Mouse (Mus musculus): Measurements from ENCODE around the gene Slc41a1. TPM values are rescaled to one million over a fixed set of nuclear protein-coding genes. Genes with fewer than 3 reads are reported as not detected.
A peak's percentile ranks its signal among the peaks of the same experiment; 100 is the strongest.

Gene Slc41a1
- total and polyA plus RNA-seq, 3 experiments, result 43.4 to 69.5 (median 65.9) TPM

DNA sequence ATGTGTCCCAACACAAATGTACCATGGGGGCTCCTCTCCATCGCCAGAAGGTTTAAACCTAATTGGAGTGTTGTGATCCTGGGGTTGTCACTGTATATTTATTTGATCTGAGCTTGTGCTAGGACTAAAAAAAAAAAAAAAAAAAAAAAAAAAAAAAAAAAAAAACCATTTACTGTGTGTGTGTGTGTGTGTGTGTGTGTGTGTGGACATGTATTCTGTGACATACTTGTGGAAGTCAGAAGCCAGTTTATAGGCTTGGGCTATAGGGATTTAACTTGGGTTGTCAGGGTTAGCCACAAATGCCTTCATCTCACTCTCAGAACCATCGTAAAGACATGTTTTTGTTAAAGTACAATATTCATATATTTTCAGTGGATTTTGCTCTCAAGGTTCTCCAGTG, 42.3 kb downstream of the Slc41a1 start:
- Histone ChIP-seq H3K27ac (no peak overlapping the region), H3K79me2 (replicated peaks; ENCODE audit: control insufficient read depth, insufficient read depth, low read length) (no peaks in the 10 kb centered on the region), H3K4me1 (ENCODE audit: control insufficient read depth, insufficient read depth, low read length) (no peaks in the 10 kb centered on the region; the same call in 1 of the 2 replicates), H3K4me3 (no peak overlapping the region), H3K27me3 (ENCODE audit: control insufficient read depth, insufficient read depth, low read length) (no peaks in the 10 kb centered on the region), H3K9ac (ENCODE audit: low read depth, low read length) (no peak overlapping the region), H3K36me3 (ENCODE audit: control insufficient read depth, insufficient read depth, low read length) (no peaks in the 10 kb centered on the region)
- intact Hi-C loops (cut with DNase I), result loop anchor here (5.0 kb wide), 1 partner anchor 42 kb away; the partner anchor contains the start of gene Slc41a1
- DNase-seq, result no peak
- 93% methylated on average over 2 of the region's 2 CpGs for WGBS
- no peak for TF ChIP-seq CTCF (IDR thresholded peaks at IDR 0.05)
- no peak for TF ChIP-seq POLR2A (IDR thresholded peaks at IDR 0.05; ENCODE audit: insufficient read depth, low read depth, low read length)
- no peak for TF ChIP-seq EP300 (IDR thresholded peaks at IDR 0.05; ENCODE audit: insufficient read depth, low read depth, low read length)

DNA sequence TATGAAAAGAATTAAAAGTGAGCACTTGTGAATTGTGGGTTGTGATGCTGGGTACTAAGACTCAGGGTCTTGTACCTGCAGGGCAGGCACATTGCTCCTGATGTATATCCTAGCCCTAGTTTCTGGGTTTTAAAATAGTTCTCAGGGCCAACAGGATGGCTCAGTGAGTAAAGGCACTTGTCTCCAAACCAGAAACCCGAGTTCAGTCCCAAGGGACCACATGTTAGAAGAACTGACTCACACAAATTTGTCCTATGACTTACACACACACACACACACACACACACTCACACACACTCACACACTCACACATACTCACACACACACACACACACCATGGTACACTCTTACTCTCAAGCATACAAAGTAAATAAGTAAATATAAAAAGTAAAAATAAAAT, 45.6 kb downstream of the Slc41a1 start:
- H3K27ac ChIP-seq, result no peak overlapping the region
- DNase-seq, result no peak
- H3K36me3 ChIP-seq (ENCODE audit: control insufficient read depth, insufficient read depth, low read length), result no peaks in the 10 kb centered on the region
- H3K4me3 ChIP-seq, result no peak overlapping the region
- no peaks in the 10 kb centered on the region for H3K79me2 ChIP-seq (replicated peaks; ENCODE audit: control insufficient read depth, insufficient read depth, low read length)
- 50% methylated on average over 1 of the region's 1 CpGs for WGBS
- no peaks in the 10 kb centered on the region for H3K4me1 ChIP-seq (ENCODE audit: control insufficient read depth, insufficient read depth, low read length)
- no peak overlapping the region for H3K9ac ChIP-seq (ENCODE audit: low read depth, low read length)
- intact Hi-C loops (cut with DNase I), result no loop called here
- H3K27me3 ChIP-seq (ENCODE audit: control insufficient read depth, insufficient read depth, low read length), result no peaks in the 10 kb centered on the region
- no peak for TF ChIP-seq POLR2A (IDR thresholded peaks at IDR 0.05; ENCODE audit: insufficient read depth, low read depth, low read length)
- no peak for TF ChIP-seq CTCF (IDR thresholded peaks at IDR 0.05)
- no peak for TF ChIP-seq EP300 (IDR thresholded peaks at IDR 0.05; ENCODE audit: insufficient read depth, low read depth, low read length)

GRCm38 (mm10) chr1:131879816-131880215, 52.5 kb downstream of the Slc41a1 start:
- intact Hi-C loops (cut with DNase I), result no loop called here
- no peaks in the 10 kb centered on the region for H3K4me1 ChIP-seq (ENCODE audit: control insufficient read depth, insufficient read depth, low read length)
- H3K9ac ChIP-seq (ENCODE audit: low read depth, low read length), result no peak overlapping the region
- H3K36me3 ChIP-seq (ENCODE audit: control insufficient read depth, insufficient read depth, low read length), result no peaks in the 10 kb centered on the region
- no peak overlapping the region for H3K4me3 ChIP-seq
- H3K27me3 ChIP-seq (ENCODE audit: control insufficient read depth, insufficient read depth, low read length), result no peaks in the 10 kb centered on the region
- TF ChIP-seq EP300 (IDR thresholded peaks at IDR 0.05; ENCODE audit: insufficient read depth, low read depth, low read length), result no peak
- no peak for TF ChIP-seq POLR2A (IDR thresholded peaks at IDR 0.05; ENCODE audit: insufficient read depth, low read depth, low read length)
- TF ChIP-seq CTCF (IDR thresholded peaks at IDR 0.05), result no peak
- no peak overlapping the region for H3K27ac ChIP-seq
- no peak for DNase-seq
- H3K79me2 ChIP-seq (replicated peaks; ENCODE audit: control insufficient read depth, insufficient read depth, low read length), result no peaks in the 10 kb centered on the region
- WGBS, result 76% methylated on average over 2 of the region's 2 CpGs

- intact Hi-C loops (cut with DNase I), result no loop called here
- Histone ChIP-seq H3K9ac (ENCODE audit: low read depth, low read length) (no peak overlapping the region), H3K27me3 (ENCODE audit: control insufficient read depth, insufficient read depth, low read length) (no peaks in the 10 kb centered on the region), H3K79me2 (replicated peaks; ENCODE audit: control insufficient read depth, insufficient read depth, low read length) (no peaks in the 10 kb centered on the region), H3K4me3 (no peak overlapping the region), H3K36me3 (ENCODE audit: control insufficient read depth, insufficient read depth, low read length) (no peaks in the 10 kb centered on the region), H3K4me1 (ENCODE audit: control insufficient read depth, insufficient read depth, low read length) (no peaks in the 10 kb centered on the region), H3K27ac (no peak overlapping the region)
- no peak for TF ChIP-seq POLR2A (IDR thresholded peaks at IDR 0.05; ENCODE audit: insufficient read depth, low read depth, low read length)
- TF ChIP-seq CTCF (IDR thresholded peaks at IDR 0.05), result peak; percentile 74
- 61% methylated on average over 2 of the region's 2 CpGs for WGBS
- no peak for DNase-seq
These were observed 55.5 kb downstream of the Slc41a1 start for GRCm38 (mm10) chr1:131882787-131883186.

DNA sequence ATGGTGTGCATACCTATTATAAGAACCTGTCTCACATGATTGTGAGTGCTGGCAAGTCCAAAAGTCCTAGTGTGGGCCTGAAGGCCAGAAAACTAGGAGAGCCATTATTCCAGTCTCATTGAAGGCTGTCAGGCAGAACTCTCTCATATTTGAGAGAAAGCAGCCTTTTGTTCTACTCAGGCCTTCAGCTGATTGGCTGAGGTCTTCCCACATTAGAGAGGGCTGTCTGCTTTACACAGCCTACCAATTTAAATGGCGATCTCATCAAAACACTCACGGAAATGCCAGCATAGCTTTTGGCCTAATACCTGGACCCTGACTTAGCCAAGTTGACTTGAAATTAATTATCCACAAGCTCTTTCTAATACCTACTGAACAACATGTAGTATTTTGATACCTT, 58.9 kb downstream of the Slc41a1 start:
- Histone ChIP-seq H3K4me3 (no peak overlapping the region), H3K27ac (no peak overlapping the region), H3K27me3 (ENCODE audit: control insufficient read depth, insufficient read depth, low read length) (no peaks in the 10 kb centered on the region), H3K9ac (ENCODE audit: low read depth, low read length) (no peak overlapping the region), H3K4me1 (ENCODE audit: control insufficient read depth, insufficient read depth, low read length) (no peaks in the 10 kb centered on the region), H3K79me2 (replicated peaks; ENCODE audit: control insufficient read depth, insufficient read depth, low read length) (no peaks in the 10 kb centered on the region), H3K36me3 (ENCODE audit: control insufficient read depth, insufficient read depth, low read length) (no peaks in the 10 kb centered on the region)
- 81% methylated on average over 2 of the region's 2 CpGs for WGBS
- intact Hi-C loops (cut with DNase I), result no loop called here
- DNase-seq, result no peak
- TF ChIP-seq POLR2A (IDR thresholded peaks at IDR 0.05; ENCODE audit: insufficient read depth, low read depth, low read length) (no peak), CTCF (IDR thresholded peaks at IDR 0.05) (no peak)

DNA sequence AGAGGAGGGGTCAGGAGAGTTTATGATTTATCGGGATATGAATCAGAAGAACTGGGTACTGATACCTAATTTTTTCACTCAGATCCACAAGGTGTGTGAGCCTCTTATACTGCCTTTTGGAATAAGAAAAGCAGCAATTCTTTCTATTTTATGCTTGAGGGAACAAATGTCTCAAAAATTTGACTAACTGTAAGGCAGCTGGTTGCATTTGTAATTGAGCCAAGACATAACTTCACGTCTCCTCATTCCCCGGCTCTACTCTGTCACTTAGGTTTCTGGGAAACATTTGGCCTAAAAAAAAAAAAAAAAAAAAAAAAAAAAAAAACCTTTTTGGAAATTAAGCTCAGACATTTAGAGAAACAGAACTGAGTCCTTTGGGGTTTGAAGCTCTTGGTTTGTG, 59.3 kb downstream of the Slc41a1 start:
- no peak overlapping the region for H3K9ac ChIP-seq (ENCODE audit: low read depth, low read length)
- H3K79me2 ChIP-seq (replicated peaks; ENCODE audit: control insufficient read depth, insufficient read depth, low read length), result no peaks in the 10 kb centered on the region
- H3K27ac ChIP-seq, result no peak overlapping the region
- no peak for DNase-seq
- no peaks in the 10 kb centered on the region for H3K27me3 ChIP-seq (ENCODE audit: control insufficient read depth, insufficient read depth, low read length)
- intact Hi-C loops (cut with DNase I), result no loop called here
- no peak overlapping the region for H3K4me3 ChIP-seq
- 82% methylated on average over 3 of the region's 3 CpGs for WGBS
- H3K4me1 ChIP-seq (ENCODE audit: control insufficient read depth, insufficient read depth, low read length), result no peaks in the 10 kb centered on the region
- no peaks in the 10 kb centered on the region for H3K36me3 ChIP-seq (ENCODE audit: control insufficient read depth, insufficient read depth, low read length)
- TF ChIP-seq EP300 (IDR thresholded peaks at IDR 0.05; ENCODE audit: insufficient read depth, low read depth, low read length) (no peak), POLR2A (IDR thresholded peaks at IDR 0.05; ENCODE audit: insufficient read depth, low read depth, low read length) (no peak)
